Mouse (Mus musculus) liver, embryonic 14.5 days (tissue): Measurements from ENCODE around the gene Nploc4.

Experiments used
- CTCF ChIP-seq: IDR thresholded peaks from 2 replicates; pipeline ENCODE4 v1.5.1; 2016; ENCODE audit warnings: antibody characterized with exemption, low read depth, control low read depth
- EP300 ChIP-seq: IDR thresholded peaks from 2 replicates; pipeline ENCODE4 v1.6.1; 2016; ENCODE audit warnings: antibody characterized with exemption, low read depth

- TF ChIP-seq CTCF (no peak), EP300 (no peak)
Observed at GRCm38 (mm10) chr11:120360062-120360461, 77.4 kb downstream of the Nploc4 start.
